Mouse (Mus musculus) hindbrain, postnatal 0 days (tissue): Measurements from ENCODE around the gene A530084C06Rik. TPM values are rescaled to one million over a fixed set of nuclear protein-coding genes. Genes with fewer than 3 reads are reported as not detected.

ENCODE experiments used
- ATAC-seq: fragments of 200-750 bp; cut with Nextera tagmentation; 2 replicates; pipeline ENCODE4 v1.8.0; 2017; ENCODE audit warnings: mild to moderate bottlenecking, moderate TSS enrichment, moderate library complexity
- DNase-seq: peaks from one replicate; pipeline ENCODE4 v3.0.0-alpha.2; 2015; ENCODE audit warnings: low spot score
- H3K27ac ChIP-seq: fragments of 300-500 bp; sonication (generic); 2 replicates; pipeline ENCODE4 v1.5.1; 2014; ENCODE audit warnings: mild to moderate bottlenecking
- H3K27me3 ChIP-seq: fragments of 300-500 bp; sonication (generic); 2 replicates; pipeline ENCODE4 v1.6.1; 2014; ENCODE audit warnings: low read length, mixed read lengths; ENCODE audit not compliant: insufficient read depth
- H3K36me3 ChIP-seq: fragments of 300-500 bp; sonication (generic); 2 replicates; pipeline ENCODE4 v1.6.1; 2014; ENCODE audit warnings: low read length, mixed read lengths; ENCODE audit not compliant: insufficient read depth
- H3K4me1 ChIP-seq: fragments of 300-500 bp; sonication (generic); 2 replicates; pipeline ENCODE4 v1.6.1; 2014; ENCODE audit warnings: antibody characterized with exemption, low read length, mixed read lengths; ENCODE audit not compliant: insufficient read depth
- H3K4me2 ChIP-seq: fragments of 300-500 bp; sonication (generic); 2 replicates; pipeline ENCODE4 v1.6.1; 2014; ENCODE audit warnings: low read depth, mild to moderate bottlenecking, low read length, moderate library complexity, mixed read lengths
- H3K4me3 ChIP-seq: fragments of 300-500 bp; sonication (generic); 2 replicates; pipeline ENCODE4 v1.5.1; 2014; ENCODE audit warnings: low read length
- H3K9ac ChIP-seq: fragments of 300-500 bp; sonication (generic); replicated peaks from 2 replicates; pipeline ENCODE4 v1.6.1; 2014; ENCODE audit warnings: mild to moderate bottlenecking, low read length, moderate library complexity, mixed read lengths
- H3K9me3 ChIP-seq: fragments of 300-500 bp; sonication (generic); 2 replicates; pipeline ENCODE4 v1.6.1; 2016; ENCODE audit warnings: low read length, mixed read lengths
- CTCF ChIP-seq: IDR thresholded peaks from 2 replicates; pipeline ENCODE4 v1.5.1; 2016; ENCODE audit warnings: antibody characterized with exemption, control low read depth, low read depth
- WGBS: fragments of 180-500 bp; shearing (Covaris S2); extraction: QIAGEN DNeasy Blood & Tissue Kit; methylation state at CpG from one replicate; pipeline ENCODE4 v1.1.7; 2014; 5-methylcytosine and 5-hydroxymethylcytosine counted together
- polyA plus RNA-seq: library from polyadenylated mRNA; unstranded; fragments of >200 nt; fragmentation: Nextera tagmentation; extraction: Ambion mirVana; gene quantifications from 2 replicates; pipeline ENCODE4 v1.2.1, GENCODE M21; 2015
- total RNA-seq: library from RNA; depleted of rRNA; stranded (reverse); fragments of >200 nt; gene quantifications from 2 replicates; pipeline ENCODE4 v1.2.3, GENCODE M21; 2014

A530084C06Rik gene
- total and polyA plus RNA-seq, 2 experiments from 2014 or later: 1.3 TPM; not detected in 1

- DNase-seq (peak; percentile 56), ATAC-seq (peak; percentile 73)
- under 1% methylated on average over 89 of the region's 92 CpGs for WGBS
- Histone ChIP-seq H3K9me3 (no peaks in the 10 kb centered on the region), H3K36me3 (no peaks in the 10 kb centered on the region), H3K4me3 (peak overlapping the region; percentile 51), H3K4me2 (peak overlapping the region; percentile 92), H3K27me3 (peaks cover 82% of the 10 kb centered on the region), H3K4me1 (peaks cover 16% of the 10 kb centered on the region), H3K9ac (peak overlapping the region; percentile 44; the same call in 1 of the 2 replicates), H3K27ac (peak overlapping the region; percentile 45; the same call in 1 of the 2 replicates)
- peak; percentile 45 for TF ChIP-seq CTCF
Measured at GRCm38 (mm10) chr13:31559419-31560144, 449 bp upstream of the A530084C06Rik start.

DNA sequence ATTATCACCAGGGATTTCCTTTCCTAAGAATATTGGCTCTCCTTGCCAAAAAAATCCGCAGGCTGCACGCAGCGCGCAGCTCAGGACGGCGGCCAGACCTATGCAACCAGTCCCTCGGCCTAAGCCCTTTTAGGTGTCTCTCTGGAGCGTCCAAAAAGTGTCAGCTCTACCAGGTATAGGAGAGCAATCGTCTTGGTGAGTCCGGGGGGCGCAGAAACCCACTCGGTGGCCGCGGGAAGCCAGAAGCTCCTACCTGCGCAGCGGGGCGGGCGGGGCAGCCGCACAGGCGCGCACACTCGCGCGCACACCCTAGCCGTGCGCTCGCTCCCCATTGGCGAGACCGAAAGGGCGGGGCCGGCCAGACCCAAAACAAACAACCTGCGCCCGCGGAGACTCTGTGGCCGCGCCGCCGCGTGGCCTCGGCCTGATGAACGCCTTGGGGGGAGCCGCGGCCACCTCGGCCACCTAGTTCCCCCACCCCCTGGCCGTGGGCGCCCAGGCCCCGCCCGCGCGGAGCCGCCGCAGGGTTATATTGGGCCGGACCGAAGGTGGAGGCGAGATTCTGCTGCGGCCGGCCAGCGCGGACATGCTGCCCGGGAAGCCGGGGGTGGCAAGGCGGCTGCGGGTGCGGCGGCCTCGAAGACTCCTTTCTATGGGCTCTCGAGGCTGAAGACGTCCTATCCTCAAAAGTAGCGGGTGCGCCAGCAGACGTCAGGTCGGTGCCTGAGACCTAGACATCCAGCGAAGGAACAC lies 1.2 kb downstream of the A530084C06Rik start:
- Histone ChIP-seq H3K27me3 (peaks cover 78% of the 10 kb centered on the region), H3K27ac (peak overlapping the region; percentile 45; the same call in 1 of the 2 replicates), H3K4me2 (peak overlapping the region; percentile 92), H3K4me3 (peak overlapping the region; percentile 51), H3K9ac (peak overlapping the region; percentile 44; the same call in 1 of the 2 replicates), H3K4me1 (peaks cover 16% of the 10 kb centered on the region), H3K36me3 (no peaks in the 10 kb centered on the region), H3K9me3 (no peaks in the 10 kb centered on the region)
- WGBS: under 1% methylated on average over 73 of the region's 73 CpGs
- TF ChIP-seq CTCF: no peak
- ATAC-seq (peak; percentile 33; the same call in 1 of the 2 replicates), DNase-seq (peak; percentile 10)

- Histone ChIP-seq H3K4me2 (peak overlapping the region; percentile 92), H3K27me3 (peaks cover 70% of the 10 kb centered on the region), H3K4me1 (peaks cover 16% of the 10 kb centered on the region), H3K9me3 (no peaks in the 10 kb centered on the region), H3K4me3 (peak overlapping the region; percentile 51), H3K9ac (no peak overlapping the region), H3K36me3 (no peaks in the 10 kb centered on the region), H3K27ac (no peak overlapping the region)
- DNase-seq: no peak
- TF ChIP-seq CTCF: no peak
- no peak for ATAC-seq
- 9% methylated on average over 24 of the region's 24 CpGs for WGBS
Measured at GRCm38 (mm10) chr13:31556964-31557767, 2.0 kb downstream of the A530084C06Rik start.

DNA sequence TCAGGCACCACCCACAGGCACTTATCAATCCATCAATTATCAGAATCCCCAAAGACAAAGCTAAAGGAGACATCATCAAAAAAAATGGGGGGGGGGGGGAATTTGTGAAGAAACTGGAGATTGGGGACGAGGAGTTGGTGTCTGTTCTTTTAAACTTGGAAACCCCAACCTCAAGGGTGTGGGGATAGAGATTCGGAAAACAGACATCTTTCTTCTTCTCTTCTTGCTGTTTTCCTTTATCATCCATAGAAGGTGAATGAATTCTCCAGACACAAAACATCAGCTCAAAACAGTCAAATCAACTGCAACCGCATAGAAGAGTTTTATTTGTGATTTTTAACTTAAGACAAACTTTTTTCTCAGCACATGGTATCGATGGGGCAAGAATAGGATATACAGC lies 3.3 kb downstream of the A530084C06Rik start, which contains the start of gene Foxq1:
TSS of gene Foxq1 (plus strand) at position 301 of the 400 bp plus-strand sequence.
- H3K27ac ChIP-seq: no peak within 1 kb of the TSS
- ATAC-seq (no peak), DNase-seq (no peak)
- H3K27me3 ChIP-seq: peaks cover 57% of the 10 kb centered on the region
- peaks cover 16% of the 10 kb centered on the region for H3K4me1 ChIP-seq
- H3K4me2 ChIP-seq: no peak within 1 kb of the TSS
- no peaks in the 10 kb centered on the region for H3K9me3 ChIP-seq
- H3K4me3 ChIP-seq: no peak within 1 kb of the TSS
- no peak for TF ChIP-seq CTCF
- H3K9ac ChIP-seq: no peak within 1 kb of the TSS
- H3K36me3 ChIP-seq: no peaks in the 10 kb centered on the region
- 74% methylated on average over 4 of the region's 4 CpGs for WGBS

DNA sequence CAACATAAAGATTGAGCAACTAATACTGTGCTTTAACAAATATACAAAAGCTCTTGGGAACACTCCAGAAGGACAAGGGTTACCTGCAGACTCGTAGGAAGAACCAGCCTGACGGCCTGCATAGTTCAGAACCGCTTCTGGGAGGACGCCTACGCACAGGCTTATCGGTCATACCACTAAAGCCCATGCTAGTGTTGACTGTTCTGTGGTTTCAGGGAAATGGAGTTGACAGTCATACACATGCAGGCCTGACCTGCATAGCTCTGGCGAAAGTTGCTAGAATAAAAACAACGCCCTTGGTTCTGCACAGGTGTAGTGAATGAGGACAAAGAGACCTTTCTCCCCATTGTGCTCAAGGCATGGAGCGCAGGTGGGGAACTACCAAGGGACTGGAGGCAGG lies 11.5 kb downstream of the A530084C06Rik start:
- TF ChIP-seq CTCF: no peak
- H3K9ac ChIP-seq: no peak overlapping the region
- H3K9me3 ChIP-seq: no peaks in the 10 kb centered on the region
- H3K4me2 ChIP-seq: no peak overlapping the region
- H3K4me3 ChIP-seq: no peak overlapping the region
- H3K27ac ChIP-seq: no peak overlapping the region
- H3K36me3 ChIP-seq: no peaks in the 10 kb centered on the region
- WGBS: 92% methylated on average over 9 of the region's 9 CpGs
- ATAC-seq: no peak
- no peaks in the 10 kb centered on the region for H3K4me1 ChIP-seq
- no peak for DNase-seq
- H3K27me3 ChIP-seq: no peaks in the 10 kb centered on the region

- DNase-seq: no peak
- Histone ChIP-seq H3K4me3 (no peak overlapping the region), H3K27ac (no peak overlapping the region), H3K4me1 (no peaks in the 10 kb centered on the region), H3K9ac (no peak overlapping the region), H3K9me3 (no peaks in the 10 kb centered on the region), H3K36me3 (no peaks in the 10 kb centered on the region), H3K4me2 (no peak overlapping the region), H3K27me3 (no peaks in the 10 kb centered on the region)
- WGBS: 90% methylated on average over 3 of the region's 3 CpGs
- ATAC-seq: no peak
- TF ChIP-seq CTCF: no peak
Measured at GRCm38 (mm10) chr13:31547204-31547603, 11.9 kb downstream of the A530084C06Rik start.
